Mouse (Mus musculus) gastrocnemius, postnatal 14 days (tissue): ENCODE measurements at regions not wholly inside any gene's neighbourhood (a gene's known extent, or its start where the extent isn't known, plus 50 kb on each side); places are given as distances from the start of the nearest gene placed in this dataset.
A peak's percentile ranks its signal among the peaks of the same experiment; 100 is the strongest.
"Not testable (repeated sequence)": the region's sequence is repeated elsewhere in the genome, so short reads cannot be mapped to it uniquely, and the experiment has no call there.

Source experiments
- DNase-seq: peaks from one replicate; pipeline ENCODE4 v3.0.0; 2021; ENCODE audit warnings: mixed read lengths
- intact Hi-C: fragments of 180-260 bp; cut with DNase I; formaldehyde crosslinking; loops from one replicate; pipeline ENCODE4 v1.15.1; 2025; ENCODE audit warnings: low total_unique reads

DNA sequence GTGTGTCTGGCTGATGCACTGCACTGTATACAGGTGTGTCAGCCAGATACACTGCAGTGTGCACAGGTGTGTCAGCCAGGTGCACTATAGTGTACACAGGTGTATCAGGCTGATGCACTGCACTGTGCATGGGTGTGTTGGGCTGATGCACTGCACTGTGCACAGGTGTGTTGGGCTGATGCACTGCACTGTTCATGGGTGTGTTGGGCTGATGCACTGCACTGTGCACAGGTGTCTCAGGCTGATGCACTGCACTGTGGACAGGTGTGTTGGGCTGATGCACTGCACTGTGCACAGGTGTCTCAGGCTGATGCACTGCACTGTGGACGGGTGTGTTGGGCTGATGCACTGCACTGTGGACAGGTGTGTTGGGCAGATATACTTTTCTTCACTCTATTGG is 181.2 kb downstream of the 1810013L24Rik start:
- no peak for DNase-seq
- intact Hi-C loops: loop anchor here (10.0 kb wide), 1 partner anchor 984 kb away; the partner anchor contains the start of gene Grin2a

DNA sequence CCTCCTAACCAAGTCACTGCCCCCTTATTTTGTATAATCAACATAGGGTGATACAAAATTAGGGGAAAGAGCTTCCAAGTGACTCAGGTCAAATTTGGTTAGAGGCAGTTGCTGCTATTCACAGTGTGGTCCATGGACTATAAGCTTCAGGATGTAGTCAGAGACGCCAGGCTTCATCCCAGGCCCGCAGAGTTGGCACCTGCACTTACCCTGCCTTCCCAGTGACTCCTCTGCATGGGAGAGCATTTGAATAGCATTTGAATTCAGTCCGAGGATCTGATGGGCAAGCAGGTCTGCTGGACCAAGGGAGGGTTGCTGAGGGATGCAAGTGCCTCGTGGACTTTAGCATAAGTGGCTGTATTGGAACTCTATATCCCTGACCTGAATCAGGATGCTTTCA is 181.8 kb downstream of the 1810013L24Rik start:
- intact Hi-C loops: loop anchor here (10.0 kb wide), 1 partner anchor 983 kb away; the partner anchor contains the start of gene Grin2a
- DNase-seq: no peak

DNA sequence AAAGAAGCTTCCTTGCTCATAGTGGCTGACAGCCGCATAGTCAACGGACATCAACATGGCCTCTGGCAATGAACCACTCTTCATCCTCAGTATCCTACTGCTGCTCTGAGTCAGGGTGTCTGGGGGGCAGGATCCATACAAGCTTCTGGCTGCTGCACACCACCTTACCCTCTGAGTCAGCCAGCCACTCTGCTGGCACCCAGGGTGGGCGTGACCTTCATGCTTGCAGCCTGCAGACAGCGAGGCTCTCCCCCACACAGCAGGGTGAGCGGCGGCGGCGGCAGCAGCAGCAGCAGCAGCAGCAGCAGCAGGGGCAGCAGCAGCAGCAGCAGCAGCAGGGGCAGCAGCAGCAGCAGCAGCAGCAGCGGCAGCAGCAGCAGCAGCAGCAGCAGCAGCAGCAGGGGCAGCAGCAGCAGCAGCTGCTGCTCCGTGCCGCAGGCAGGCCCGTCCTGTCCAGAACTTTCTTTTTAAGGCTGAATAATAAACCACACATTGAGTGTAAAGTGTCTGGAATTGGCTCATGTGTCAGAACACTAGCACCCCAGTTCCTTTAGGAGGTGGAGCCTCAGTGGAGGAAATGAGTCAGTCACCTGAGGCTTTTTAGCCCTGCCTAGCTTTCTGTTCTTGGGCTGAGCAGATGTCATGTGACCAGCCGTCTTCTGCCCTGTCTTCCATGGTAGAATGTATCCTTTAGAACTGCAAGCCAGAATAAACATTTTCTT is 186.3 kb downstream of the 1810013L24Rik start:
- no peak for DNase-seq
- intact Hi-C loops: loop anchor here (10.0 kb wide), 1 partner anchor 979 kb away; the partner anchor contains the start of gene Grin2a

DNA sequence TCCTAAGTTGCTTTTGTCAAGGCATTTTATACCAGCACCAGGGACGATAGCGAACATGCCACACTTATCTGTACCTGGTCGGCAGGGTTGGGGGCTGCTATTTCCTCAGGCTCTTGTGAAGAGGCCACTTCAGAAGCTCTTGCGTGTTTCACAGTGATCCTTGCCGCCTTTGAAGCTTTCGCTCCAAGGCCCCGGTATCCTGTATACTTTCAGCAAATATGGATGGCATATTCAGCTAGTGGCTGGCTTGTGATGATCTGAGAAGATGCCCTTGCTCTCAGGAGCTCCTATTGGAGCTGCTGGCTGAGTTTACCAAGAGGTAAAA is 186.8 kb downstream of the 1810013L24Rik start:
- intact Hi-C loops: loop anchor here (10.0 kb wide), 1 partner anchor 978 kb away; the partner anchor contains the start of gene Grin2a
- no peak for DNase-seq

DNA sequence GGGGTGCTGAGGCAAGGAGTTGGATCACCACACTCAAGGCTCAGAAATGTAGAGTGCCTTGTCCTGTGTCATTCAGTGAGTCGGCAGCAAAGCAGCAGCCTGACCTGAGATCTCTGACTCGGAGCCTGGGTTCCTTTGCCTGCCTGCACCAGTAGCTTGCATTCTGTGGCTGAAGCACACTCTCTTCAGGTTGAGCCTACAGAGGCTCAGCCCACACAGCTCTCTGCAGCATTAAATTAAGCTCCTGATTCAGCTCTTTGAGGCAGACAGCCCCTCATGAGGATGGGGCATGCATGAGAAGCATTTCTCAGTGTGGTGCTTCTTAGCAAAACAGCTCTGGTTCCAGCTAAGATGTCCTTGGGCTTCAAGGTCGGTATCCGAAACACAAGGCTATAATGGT is 200.8 kb downstream of the 1810013L24Rik start:
- DNase-seq: no peak
- intact Hi-C loops: no loop called here

DNA sequence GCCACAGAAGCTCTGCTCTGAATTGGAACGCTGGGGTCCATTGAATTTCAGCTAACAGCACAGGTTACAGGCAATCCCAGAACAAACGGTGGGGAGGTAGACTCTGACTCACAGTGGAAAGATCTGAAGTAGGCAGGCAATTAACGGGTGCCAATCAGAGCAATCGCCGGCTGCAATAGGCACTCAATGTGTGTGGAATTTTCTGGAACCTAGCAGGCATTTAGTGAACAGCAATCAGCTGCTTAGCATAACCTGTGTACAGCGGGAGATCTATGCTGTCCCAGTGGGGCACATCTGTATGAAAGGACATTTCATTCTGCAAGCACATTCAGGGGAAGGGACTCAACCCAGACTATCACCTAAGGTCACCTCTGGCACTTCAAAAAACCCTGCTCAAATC is 213.4 kb downstream of the 1810013L24Rik start:
- DNase-seq: no peak
- intact Hi-C loops: no loop called here

DNA sequence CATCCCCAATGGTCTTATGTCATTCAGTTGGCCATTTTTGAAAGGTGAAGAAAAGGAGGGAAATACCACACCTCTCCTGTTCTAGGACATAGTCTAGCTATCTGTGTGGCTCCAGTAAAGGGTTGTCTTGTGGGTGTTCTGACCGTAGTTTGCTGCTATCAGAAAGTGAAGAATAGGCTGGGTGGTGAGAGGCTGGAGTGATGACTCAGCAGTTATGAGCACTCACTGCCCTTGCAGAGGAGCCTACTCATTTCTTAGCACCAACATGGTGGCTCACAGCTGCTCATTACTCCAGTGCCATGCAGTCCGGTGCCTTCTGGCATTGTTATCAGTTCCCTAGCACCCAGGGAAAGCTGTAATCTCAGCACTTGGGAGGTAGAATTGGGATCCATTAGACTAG is 217.0 kb downstream of the 1810013L24Rik start:
- no peak for DNase-seq
- intact Hi-C loops: no loop called here

DNA sequence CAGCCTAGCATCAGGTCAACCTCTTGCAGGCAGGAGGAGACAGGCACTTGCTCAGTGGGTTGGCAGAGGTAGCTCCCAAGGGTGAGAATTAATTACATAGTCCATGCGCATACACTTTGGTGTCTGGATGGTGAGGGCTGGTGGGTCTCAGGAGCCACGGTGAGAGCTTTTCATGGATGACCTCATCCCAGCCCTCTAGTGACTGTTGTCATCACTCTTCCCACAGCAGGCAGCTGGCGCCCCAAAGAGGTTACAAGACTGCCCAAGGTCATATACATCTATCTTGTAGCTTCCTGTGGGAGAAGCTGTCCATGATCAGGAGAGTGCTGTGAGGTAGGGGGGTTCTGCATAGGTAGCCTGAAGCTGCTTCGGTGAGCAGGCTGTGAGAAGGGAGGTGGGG is 224.5 kb downstream of the 1810013L24Rik start:
- intact Hi-C loops: no loop called here

DNA sequence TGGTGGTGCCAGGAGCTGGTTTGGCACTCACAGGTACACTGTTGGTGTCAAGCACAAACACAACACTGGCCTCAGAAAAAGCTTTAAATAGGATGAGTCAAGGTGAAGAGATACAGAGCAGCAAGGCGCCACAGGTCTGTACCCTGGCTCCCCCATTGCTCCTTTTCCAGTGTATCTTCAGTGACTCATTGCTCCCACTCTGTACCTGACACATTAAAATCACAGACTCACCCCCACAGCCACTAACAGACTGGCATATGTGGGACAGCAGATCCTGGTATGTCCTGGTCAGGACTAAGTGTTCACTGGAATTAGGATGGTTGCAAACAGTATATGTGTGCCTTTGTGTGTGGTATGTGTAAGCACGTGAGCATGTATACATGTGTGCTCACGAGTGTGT is 226.5 kb downstream of the 1810013L24Rik start:
- intact Hi-C loops: no loop called here

More for the DNA sequence above, 224.5 kb downstream of the 1810013L24Rik start:
- DNase-seq: no peak

DNA sequence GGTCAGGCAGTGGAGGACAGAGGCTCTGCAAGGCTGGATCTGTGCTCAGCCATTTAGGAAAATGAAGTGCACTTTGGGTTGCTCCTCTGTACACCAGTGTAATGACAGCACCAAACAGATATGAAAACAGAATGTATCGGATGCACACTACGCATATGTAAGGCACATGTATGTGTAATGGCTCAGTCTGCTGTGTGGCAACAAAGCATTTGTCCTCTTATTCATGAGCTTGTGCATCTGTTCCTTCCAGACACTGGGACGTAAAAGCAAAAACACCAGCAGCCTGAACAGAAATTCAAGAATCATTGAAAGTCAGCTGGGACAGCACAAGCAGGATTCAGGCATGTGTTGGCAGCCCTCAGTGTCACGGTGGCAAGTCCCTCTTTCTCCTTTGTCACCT is 241.6 kb downstream of the 1810013L24Rik start:
- no peak for DNase-seq
- intact Hi-C loops: no loop called here

More for the DNA sequence above, 226.5 kb downstream of the 1810013L24Rik start:
- no peak for DNase-seq

DNA sequence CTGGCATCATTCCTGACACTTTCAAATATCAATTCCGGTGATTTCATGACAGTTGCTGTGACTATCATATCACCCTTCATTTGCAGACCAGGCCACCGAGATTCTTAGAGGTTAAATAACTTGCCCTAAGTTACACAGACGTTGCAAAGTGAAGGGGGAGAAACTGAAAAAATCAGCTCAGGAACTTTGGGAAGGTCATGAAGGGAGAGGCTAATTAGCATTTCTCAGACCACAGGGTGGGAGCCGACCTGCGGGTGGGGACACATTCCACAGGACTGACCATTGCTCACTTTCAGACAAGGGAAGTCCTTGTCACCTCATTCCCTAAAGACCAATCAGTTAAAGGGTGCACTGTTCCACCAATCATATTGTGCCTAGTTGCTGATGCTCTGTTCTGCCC is 242.1 kb downstream of the 1810013L24Rik start:
- DNase-seq, intact Hi-C loops: not testable (repeated sequence)

DNA sequence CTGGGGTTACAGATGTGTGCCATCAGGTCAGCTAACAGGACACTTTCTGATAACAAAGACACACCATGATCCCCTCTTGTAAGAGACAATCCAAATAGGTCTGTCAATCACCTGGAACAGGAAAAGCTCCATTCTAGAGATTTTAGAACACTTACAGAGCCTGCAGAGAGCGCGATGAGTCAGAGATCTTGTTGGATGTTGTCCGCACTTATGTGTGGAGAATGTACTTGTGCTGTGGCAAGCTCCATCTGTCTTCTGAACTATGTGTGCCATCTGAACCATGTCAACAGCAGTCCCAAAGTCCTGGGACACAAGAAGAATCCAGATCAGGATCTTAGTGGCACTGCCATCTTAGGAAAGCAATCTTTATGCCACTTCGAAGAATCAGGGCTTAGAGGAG is 244.4 kb downstream of the 1810013L24Rik start:
- intact Hi-C loops: no loop called here
- no peak for DNase-seq

DNA sequence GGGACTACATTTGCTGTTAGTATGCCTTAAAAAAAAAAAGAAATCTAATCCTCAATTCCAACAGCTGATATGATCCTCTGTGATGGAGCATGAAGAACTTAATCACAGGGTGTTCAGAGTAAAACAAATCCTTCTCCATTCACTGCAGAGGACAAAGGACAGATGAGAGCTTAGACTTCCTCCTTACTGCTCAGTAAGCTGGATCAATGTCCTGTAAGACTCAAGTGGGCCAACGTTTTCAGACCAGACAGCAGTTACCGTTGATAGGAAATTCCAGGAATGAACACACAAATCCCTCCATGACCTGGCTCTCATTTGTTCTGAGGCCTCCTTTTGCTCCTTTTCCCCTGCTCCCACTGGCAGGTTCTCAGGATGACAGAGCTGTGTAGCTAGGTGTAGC is 247.6 kb downstream of the 1810013L24Rik start:
- intact Hi-C loops: no loop called here
- no peak for DNase-seq

DNA sequence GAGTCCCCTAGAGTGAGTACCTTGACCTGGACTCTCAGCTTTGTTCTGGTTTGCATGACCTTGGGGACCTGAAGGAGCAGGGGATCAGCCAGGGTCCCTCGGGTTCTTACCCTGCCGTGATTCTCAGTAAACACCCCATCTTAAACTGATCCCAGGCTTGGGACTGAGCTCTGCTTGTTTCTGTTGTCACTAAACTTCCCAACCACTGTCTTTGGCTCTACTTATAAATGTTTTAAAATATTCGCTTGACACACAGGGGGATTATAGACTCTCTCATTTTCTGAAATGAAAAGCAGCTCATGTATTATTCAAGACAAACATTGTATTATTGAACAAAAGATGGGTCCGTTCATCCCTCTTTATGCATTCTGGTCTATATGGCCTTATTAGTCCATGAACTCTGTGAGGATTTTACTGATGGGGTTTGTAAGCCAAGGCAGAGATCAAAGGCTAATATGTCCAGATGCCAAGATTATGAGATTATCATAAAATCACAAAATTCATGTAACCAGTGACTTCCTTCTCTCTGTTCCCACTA is 248.6 kb downstream of the 1810013L24Rik start:
- intact Hi-C loops: no loop called here
- no peak for DNase-seq

DNA sequence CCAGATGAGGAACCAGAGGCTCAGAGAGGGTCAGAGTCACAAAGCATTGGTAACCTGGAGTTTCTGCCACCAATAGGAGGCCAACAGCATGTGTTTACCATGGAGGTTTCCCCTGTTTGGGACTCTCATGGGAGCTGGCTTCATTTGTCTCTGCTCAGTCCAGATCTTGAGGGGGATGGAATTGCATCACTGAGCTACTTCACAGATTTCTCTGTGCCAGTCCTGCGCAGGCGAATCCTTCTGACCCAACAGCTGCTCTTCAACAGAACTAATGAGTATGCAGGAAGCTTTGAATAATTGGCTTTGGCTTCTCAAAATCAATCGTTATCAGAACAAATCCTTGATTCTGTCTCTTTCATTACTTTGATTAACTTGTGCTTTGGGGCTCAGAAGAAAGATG is 253.1 kb downstream of the 1810013L24Rik start:
- DNase-seq: no peak
- intact Hi-C loops: no loop called here

DNA sequence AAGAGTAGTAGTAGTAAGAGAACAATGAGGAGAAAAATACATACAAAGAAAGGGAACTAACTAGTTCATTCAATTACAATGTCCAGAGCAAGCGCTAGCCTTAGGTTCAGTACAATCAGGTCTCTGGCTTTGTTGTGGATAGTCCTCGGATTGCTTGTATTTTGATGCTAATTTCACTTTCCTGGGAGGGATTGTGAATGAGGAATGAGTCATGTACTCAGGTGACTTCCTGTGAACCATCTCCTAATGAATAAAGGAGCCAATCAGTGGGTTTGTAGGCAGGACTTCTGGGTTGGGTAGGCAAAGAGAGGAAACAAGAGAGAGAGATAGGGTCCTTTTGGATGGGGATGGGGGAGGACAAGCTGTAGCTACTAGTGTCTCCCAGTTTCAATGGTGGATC is 253.8 kb downstream of the 1810013L24Rik start:
- DNase-seq: no peak
- intact Hi-C loops: no loop called here

DNA sequence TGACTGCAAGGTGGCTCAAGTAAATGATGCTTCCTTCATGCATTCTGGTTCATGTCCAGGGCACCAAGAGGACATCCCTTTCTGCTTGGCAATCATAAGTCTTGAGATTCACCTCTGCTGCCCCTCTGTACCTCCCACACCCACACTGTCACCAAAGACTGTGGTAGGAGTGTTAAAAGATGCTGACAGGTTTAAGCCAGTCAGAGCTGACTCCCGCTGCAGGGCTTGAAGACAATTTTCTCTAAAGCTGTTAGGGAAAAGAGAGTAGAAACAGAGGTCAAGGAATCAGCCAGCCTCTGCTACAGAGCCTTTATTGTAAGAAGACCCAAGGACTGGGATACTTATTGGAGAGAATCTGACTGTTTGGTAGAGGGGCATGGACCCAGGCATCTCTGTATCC is 254.7 kb downstream of the 1810013L24Rik start:
- no peak for DNase-seq
- intact Hi-C loops: no loop called here

DNA sequence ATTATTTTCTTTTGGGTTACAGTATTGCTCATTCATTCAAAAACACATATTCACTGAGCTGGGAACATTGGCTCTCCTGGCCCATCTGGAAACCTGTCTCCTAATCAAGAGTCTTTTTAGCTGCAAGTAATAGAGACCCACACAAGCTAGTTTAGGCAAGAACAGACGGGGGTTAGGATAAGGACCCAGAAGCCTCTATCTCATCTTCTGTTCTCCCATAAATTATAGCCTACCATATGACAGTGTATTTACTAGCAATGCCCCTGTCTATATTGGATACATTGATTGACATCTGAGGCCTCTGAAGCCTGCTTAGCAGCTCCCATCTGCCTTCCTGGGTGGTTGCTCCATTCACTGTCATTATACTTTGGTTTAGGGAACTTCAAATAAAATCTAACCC is 255.2 kb downstream of the 1810013L24Rik start:
- no peak for DNase-seq
- intact Hi-C loops: no loop called here

DNA sequence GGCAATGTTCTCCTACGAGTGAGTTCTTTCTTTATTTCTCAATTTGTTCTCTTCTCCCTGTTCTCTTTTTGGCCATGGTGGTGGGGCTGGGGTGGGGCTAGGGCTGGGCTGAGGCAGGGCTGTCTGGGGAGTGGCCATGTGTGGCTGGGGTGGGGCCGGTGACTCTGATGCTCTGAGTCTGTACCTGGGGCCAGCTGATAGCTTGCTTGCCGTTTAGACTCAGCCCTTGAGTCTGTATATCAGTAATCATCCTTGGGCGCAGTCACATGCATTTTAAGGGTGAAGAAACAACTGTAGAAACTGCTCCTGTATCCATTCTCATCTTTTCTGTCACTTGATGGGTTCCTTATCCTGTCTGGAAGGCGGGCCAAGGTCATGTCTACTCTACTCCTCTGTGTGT is 256.1 kb downstream of the 1810013L24Rik start:
- DNase-seq: no peak
- intact Hi-C loops: no loop called here

DNA sequence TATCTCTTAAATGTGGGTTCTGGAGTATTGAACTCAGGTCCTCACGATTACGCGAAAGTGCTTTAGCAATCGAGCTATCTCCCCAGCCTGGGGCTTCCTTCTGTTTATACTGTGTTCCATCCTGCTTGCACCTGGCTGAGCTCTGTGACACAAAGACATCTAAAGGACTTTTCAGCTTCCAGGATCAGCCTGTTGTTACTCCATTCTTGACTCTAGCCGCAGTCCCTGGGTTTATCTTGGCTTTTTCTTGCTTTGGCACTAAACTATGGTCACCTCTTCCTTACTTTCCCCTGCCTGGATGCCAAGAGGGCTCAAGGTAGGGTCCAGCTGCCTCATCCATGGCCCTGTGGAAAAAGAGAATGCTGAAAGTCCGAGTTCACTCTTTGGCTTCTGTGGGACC is 261.9 kb downstream of the 1810013L24Rik start:
- intact Hi-C loops: no loop called here
- DNase-seq: no peak

DNA sequence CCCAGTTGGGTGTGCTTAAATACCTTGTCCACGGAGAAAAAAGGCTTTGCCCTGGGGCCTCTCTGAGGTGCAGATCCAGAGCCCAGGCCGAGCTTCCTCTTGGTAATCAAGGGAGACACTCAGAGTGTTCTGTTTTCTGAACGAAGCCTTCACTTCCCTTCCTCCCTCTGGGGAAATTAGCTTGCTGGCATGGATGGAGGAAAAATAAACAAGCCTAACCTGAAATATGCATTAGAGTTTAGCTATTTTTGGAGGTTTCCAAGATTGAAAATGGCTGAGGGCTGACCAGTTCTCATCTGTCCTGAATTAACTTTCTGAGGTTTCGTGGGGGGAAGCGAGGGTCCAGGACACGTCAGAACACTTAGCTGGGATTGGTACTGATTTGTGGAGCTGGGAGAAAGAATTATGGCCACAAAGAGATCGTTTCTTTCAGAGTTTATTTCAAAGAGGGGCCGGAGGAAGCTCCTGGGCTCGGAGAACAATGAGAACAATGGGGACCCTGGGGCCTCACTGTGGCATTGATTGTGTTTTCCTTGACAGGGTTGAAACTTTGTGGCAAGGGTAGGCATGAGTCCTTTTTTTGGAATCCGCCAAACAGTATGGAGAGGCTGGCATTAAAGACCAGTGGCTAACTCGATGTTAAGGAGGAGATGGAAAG is 262.4 kb downstream of the 1810013L24Rik start:
- peak; percentile 6 for DNase-seq
- intact Hi-C loops: no loop called here
